Mouse (Mus musculus): ENCODE measurements around the gene Gm36079.
A peak's percentile ranks its signal among the peaks of the same experiment; 100 is the strongest.
"Not testable (repeated sequence)": the region's sequence is repeated elsewhere in the genome, so short reads cannot be mapped to it uniquely, and the experiment has no call there.

Gm36079 gene

GRCm38 (mm10) chr13:120026911-120027310, at the start of gene Gm36079:
Gm36079 (minus strand) TSS chr13:120027011.
- not testable (repeated sequence) for DNase-seq (ENCODE audit: low spot score in 2 of 2)

- DNase-seq (ENCODE audit: low spot score in 2 of 2) = not testable (repeated sequence)
These were observed 44.1 kb upstream of the Gm36079 start for GRCm38 (mm10) chr13:120070878-120071277.

GRCm38 (mm10) chr13:120070012-120070598, 43.3 kb upstream of the Gm36079 start:
- DNase-seq (ENCODE audit: low spot score in 2 of 2) = not testable (repeated sequence)

- not testable (repeated sequence) for DNase-seq (ENCODE audit: low spot score in 2 of 2)
These were observed 36.8 kb upstream of the Gm36079 start for GRCm38 (mm10) chr13:120063439-120064089.

- DNase-seq (ENCODE audit: low spot score in 2 of 2) = not testable (repeated sequence)
These were observed 36.1 kb upstream of the Gm36079 start for GRCm38 (mm10) chr13:120062903-120063302.

- not testable (repeated sequence) for DNase-seq (ENCODE audit: low spot score in 2 of 2)
These were observed 25.3 kb upstream of the Gm36079 start, which contains the start of gene Gm21188 for GRCm38 (mm10) chr13:120052085-120052484. Gm21188 (minus strand) TSS chr13:120052194.

- DNase-seq (ENCODE audit: low spot score in 2 of 2) = not testable (repeated sequence)
These were observed 21.8 kb upstream of the Gm36079 start for GRCm38 (mm10) chr13:120048608-120049007.

- DNase-seq (ENCODE audit: low spot score in 2 of 2) = not testable (repeated sequence)
These were observed 21.4 kb upstream of the Gm36079 start for GRCm38 (mm10) chr13:120048186-120048585.

- DNase-seq (ENCODE audit: low spot score in 2 of 2) = not testable (repeated sequence)
These were observed 19.8 kb upstream of the Gm36079 start for GRCm38 (mm10) chr13:120046422-120047209.

- DNase-seq (ENCODE audit: low spot score in 2 of 2) = not testable (repeated sequence)
These were observed 14.3 kb upstream of the Gm36079 start for GRCm38 (mm10) chr13:120041145-120041544.

- DNase-seq (ENCODE audit: low spot score in 2 of 2) = not testable (repeated sequence)
These were observed 11.1 kb upstream of the Gm36079 start for GRCm38 (mm10) chr13:120037881-120038280.

GRCm38 (mm10) chr13:120036577-120037115, 9.8 kb upstream of the Gm36079 start:
- DNase-seq (ENCODE audit: low spot score in 2 of 2) = not testable (repeated sequence)

- peak; percentile 17 to 33 for DNase-seq (ENCODE audit: low spot score in 2 of 2)
These were observed 8.3 kb upstream of the Gm36079 start for GRCm38 (mm10) chr13:120035151-120035550.

- DNase-seq (ENCODE audit: low spot score in 2 of 2) = not testable (repeated sequence)
These were observed 7.8 kb upstream of the Gm36079 start for GRCm38 (mm10) chr13:120034637-120035036.

GRCm38 (mm10) chr13:120033516-120034190, 6.8 kb upstream of the Gm36079 start:
- DNase-seq (ENCODE audit: low spot score in 2 of 2) = peak in 1 of 2 experiments; percentile 42

GRCm38 (mm10) chr13:120031676-120032075, 4.9 kb upstream of the Gm36079 start:
- peak; percentile 22 to 64 for DNase-seq (ENCODE audit: low spot score in 2 of 2)

- not testable (repeated sequence) for DNase-seq (ENCODE audit: low spot score in 2 of 2)
These were observed 557 bp upstream of the Gm36079 start for GRCm38 (mm10) chr13:120027368-120027767.

- DNase-seq (ENCODE audit: low spot score in 2 of 2) = not testable (repeated sequence)
These were observed 438 bp downstream of the Gm36079 start for GRCm38 (mm10) chr13:120026373-120026772.

- peak; percentile 8 to 36 for DNase-seq (ENCODE audit: low spot score in 2 of 2)
These were observed 1.2 kb downstream of the Gm36079 start for GRCm38 (mm10) chr13:120025576-120025975.

- DNase-seq (ENCODE audit: low spot score in 2 of 2) = not testable (repeated sequence)
These were observed 1.8 kb downstream of the Gm36079 start for GRCm38 (mm10) chr13:120025004-120025403.

- DNase-seq (ENCODE audit: low spot score in 2 of 2) = not testable (repeated sequence)
These were observed 2.2 kb downstream of the Gm36079 start for GRCm38 (mm10) chr13:120024581-120024980.
